Mouse (Mus musculus) embryonic facial prominence, embryonic 10.5 days (tissue): ENCODE measurements at regions not wholly inside any gene's neighbourhood (a gene's known extent, or its start where the extent isn't known, plus 50 kb on each side); places are given as distances from the start of the nearest gene placed in this dataset.

Experiments used
- DNase-seq: peaks from one replicate; pipeline ENCODE4 v3.0.0-alpha.2; 2017; ENCODE audit warnings: low spot score
- H3K27ac ChIP-seq: fragments of 300-500 bp; sonication (generic); replicated peaks from 2 replicates; pipeline ENCODE4 v1.5.1; 2016; ENCODE audit warnings: mild to moderate bottlenecking
- H3K27me3 ChIP-seq: fragments of 300-500 bp; sonication (generic); replicated peaks from 2 replicates; pipeline ENCODE4 v1.6.1; 2016; ENCODE audit warnings: low read depth, mild to moderate bottlenecking; ENCODE audit not compliant: poor library complexity, severe bottlenecking
- H3K36me3 ChIP-seq: fragments of 300-500 bp; sonication (generic); replicated peaks from 2 replicates; pipeline ENCODE4 v1.6.1; 2016; ENCODE audit warnings: mild to moderate bottlenecking, moderate library complexity
- H3K4me1 ChIP-seq: fragments of 300-500 bp; sonication (generic); 2 replicates; pipeline ENCODE4 v1.6.1; 2016
- H3K4me3 ChIP-seq: fragments of 300-500 bp; sonication (generic); 2 replicates; pipeline ENCODE4 v1.5.1; 2016; ENCODE audit warnings: mild to moderate bottlenecking, moderate library complexity
- H3K9me3 ChIP-seq: fragments of 300-500 bp; sonication (generic); 2 replicates; pipeline ENCODE4 v1.6.1; 2016; ENCODE audit warnings: mild to moderate bottlenecking
- WGBS: fragments of 180-500 bp; shearing (Covaris S2); methylation state at CpG from one replicate; pipeline ENCODE4 v1.1.7; 2016; 5-methylcytosine and 5-hydroxymethylcytosine counted together

DNA sequence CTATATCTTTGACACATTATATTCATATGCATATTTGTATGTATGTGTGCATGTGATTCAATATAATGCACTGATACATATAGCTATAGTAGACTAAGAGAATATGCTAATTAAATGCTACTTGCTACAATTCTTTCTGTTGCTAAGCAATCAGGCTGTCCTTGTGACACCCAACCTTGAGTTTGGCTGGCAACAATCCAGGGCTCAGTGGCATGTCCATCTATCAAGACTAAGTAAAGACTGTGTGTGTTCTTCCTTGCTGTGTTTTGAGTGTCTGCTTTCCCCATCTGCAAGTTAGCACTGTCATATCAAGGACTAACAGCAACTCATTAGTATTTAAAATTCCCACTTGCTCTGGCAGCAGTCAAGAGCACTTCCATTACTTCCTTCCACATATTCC lies 301.2 kb upstream of the Chl1 start:
- Histone ChIP-seq H3K9me3 (no peaks in the 10 kb centered on the region), H3K4me3 (no peak overlapping the region), H3K4me1 (peaks cover 10% of the 10 kb centered on the region), H3K27me3 (no peaks in the 10 kb centered on the region), H3K36me3 (no peaks in the 10 kb centered on the region), H3K27ac (no peak overlapping the region)
- no peak for DNase-seq

DNA sequence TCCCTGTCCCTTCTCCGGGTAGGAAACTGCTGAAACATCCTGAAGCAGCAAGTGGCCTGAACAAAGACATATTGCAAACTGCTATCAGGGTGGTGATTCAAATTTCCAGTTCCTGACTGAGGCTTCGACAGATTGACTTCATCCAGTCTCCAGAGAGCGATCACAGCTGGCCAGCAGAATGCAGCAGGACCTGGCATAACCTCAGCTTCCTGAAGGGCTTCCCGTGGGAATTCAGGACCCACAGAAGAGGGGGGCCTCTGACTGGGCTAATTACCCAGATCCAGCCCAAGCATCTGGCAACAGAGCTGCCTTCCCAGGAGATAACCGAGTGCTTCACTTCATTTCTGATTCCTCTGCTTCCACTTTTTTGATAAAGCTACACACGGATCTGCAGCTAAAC lies 297.2 kb upstream of the Chl1 start:
- DNase-seq: peak; percentile 63

DNA sequence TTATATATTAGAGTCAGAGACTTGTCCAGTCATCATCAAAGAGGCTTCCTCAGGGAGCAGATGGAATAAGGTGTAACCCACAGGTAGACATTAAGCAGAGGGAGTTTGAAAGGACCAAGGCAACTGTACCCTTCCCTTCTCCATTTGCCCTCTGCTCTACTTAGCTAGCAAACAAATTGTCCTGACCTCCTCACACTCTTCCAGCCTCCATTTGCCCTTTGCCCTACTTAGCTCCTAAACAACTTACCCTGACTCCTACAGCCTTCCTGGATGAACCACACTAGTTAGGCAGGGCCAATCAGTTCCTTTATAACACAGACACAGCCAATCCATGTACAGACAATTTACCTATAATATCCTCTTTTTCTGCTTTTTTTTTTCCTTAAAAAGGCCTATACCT lies 273.5 kb upstream of the Chl1 start:
- H3K36me3 ChIP-seq: no peaks in the 10 kb centered on the region
- no peaks in the 10 kb centered on the region for H3K4me1 ChIP-seq
- DNase-seq: no peak
- H3K27ac ChIP-seq: no peak overlapping the region
- no peaks in the 10 kb centered on the region for H3K27me3 ChIP-seq
- H3K4me3 ChIP-seq: no peak overlapping the region
- H3K9me3 ChIP-seq: no peaks in the 10 kb centered on the region

More for the DNA sequence above, 297.2 kb upstream of the Chl1 start:
- Histone ChIP-seq H3K4me3 (no peak overlapping the region), H3K4me1 (peaks cover 10% of the 10 kb centered on the region), H3K27me3 (no peaks in the 10 kb centered on the region), H3K27ac (no peak overlapping the region), H3K36me3 (no peaks in the 10 kb centered on the region), H3K9me3 (no peaks in the 10 kb centered on the region)
- 48% methylated on average over 6 of the region's 6 CpGs for WGBS

DNA sequence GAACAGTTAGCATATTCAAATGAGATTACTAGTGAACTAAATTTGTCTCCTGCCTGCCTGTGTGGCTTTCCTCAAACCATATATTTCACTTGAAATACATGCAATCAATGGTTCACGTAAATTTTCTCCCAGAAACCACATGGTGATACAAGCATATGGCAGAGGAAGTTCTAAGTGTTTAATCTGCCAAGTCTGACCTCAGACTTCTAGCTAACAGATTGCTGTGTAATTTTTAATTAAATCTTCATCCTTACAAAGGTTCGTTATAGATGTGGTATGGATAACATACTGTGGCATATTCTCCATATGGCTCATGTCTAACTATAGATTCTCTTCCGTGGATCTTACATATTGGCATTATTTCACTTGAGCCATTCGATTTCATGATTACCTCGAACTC lies 241.4 kb upstream of the Chl1 start:
- Histone ChIP-seq H3K4me1 (no peaks in the 10 kb centered on the region), H3K36me3 (no peaks in the 10 kb centered on the region), H3K27ac (no peak overlapping the region), H3K4me3 (no peak overlapping the region), H3K27me3 (no peaks in the 10 kb centered on the region), H3K9me3 (no peaks in the 10 kb centered on the region)
- 90% methylated on average over 5 of the region's 5 CpGs for WGBS
- DNase-seq: no peak

DNA sequence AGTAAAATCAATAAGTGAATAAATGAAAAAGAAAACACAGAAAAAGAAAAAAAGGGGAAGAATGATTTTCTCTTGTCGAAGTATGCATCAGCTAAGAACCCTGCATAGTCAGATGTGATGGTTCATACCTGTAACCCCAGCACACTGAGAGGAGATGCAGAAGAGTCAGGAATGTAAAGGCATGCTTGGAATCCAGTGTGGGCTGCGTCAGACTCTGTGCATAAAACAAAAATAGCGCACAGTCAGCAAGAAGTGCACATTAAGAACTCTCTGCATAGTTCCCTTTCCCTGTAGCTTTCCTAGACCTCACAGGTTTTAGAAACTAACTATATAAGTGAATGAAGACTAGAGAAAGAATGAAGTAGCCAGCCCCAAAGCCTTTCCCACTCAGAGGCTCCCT lies 238.2 kb upstream of the Chl1 start:
- no peak for DNase-seq
- Histone ChIP-seq H3K9me3 (no peaks in the 10 kb centered on the region), H3K4me1 (no peaks in the 10 kb centered on the region), H3K4me3 (no peak overlapping the region), H3K27ac (no peak overlapping the region), H3K36me3 (no peaks in the 10 kb centered on the region), H3K27me3 (no peaks in the 10 kb centered on the region)
- 82% methylated on average over 3 of the region's 3 CpGs for WGBS

DNA sequence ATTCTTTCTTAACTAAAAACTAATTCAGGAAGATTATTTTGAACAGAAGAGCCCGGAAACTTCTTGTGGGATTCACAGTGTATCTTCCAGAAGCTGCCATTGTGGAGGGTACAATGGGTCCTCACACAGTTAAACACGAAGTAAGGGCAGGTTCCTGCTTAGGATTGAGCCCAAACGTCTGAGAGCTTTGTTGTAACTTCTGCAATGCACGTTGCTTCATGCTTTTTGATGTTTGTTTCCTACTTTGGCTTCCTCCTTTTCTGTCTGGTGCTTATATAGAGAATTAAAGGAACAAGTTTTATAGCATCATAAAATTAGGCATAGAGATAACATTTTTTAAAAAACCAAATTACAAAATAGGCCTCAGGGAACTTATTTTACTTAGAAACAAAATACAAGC lies 235.3 kb upstream of the Chl1 start:
- Histone ChIP-seq H3K4me3 (no peak overlapping the region), H3K27ac (no peak overlapping the region), H3K9me3 (no peaks in the 10 kb centered on the region), H3K4me1 (no peaks in the 10 kb centered on the region), H3K27me3 (no peaks in the 10 kb centered on the region), H3K36me3 (no peaks in the 10 kb centered on the region)
- WGBS: 70% methylated on average over 4 of the region's 4 CpGs
- no peak for DNase-seq

DNA sequence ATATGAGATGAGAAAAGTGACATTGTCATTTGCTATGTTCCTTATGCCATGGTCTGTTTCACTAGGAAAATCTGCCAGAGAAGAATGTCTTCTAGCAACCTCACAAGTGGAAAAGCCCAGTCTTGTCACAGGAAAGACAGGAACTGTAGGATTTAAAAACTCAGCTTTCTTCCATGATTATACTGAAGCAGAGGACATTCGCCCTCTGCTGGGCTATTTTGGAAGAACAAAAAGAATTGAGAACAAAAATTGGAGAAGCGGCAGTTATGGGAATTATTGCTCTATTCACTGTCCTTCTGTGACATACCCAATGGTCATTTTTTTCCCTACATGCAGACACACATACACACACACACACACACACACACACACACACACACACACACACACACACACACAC lies 234.9 kb upstream of the Chl1 start:
- Histone ChIP-seq H3K36me3 (no peaks in the 10 kb centered on the region), H3K27ac (no peak overlapping the region), H3K9me3 (no peaks in the 10 kb centered on the region), H3K27me3 (no peaks in the 10 kb centered on the region), H3K4me1 (no peaks in the 10 kb centered on the region), H3K4me3 (no peak overlapping the region)
- WGBS: 31% methylated on average over 2 of the region's 2 CpGs
- no peak for DNase-seq

DNA sequence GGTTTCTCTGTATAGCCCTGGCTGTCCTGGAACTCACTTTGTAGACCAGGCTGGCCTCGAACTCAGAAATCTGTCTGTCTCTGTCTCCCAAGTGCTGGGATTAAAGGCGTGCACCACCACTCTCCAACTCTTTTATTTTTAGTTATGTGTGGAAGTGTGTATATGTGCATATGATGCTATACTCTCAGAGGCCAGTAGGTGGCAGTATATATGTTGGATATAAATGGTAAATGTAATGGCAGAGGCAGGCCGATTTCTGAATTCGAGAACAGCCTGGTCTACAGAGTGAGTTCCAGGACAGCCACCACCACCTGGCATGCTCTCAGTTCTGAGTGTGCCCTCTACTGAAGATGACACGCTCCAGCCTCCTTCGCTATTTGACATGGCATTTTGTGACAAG lies 214.4 kb upstream of the Chl1 start:
- Histone ChIP-seq H3K4me1 (no peaks in the 10 kb centered on the region), H3K4me3 (no peak overlapping the region), H3K9me3 (no peaks in the 10 kb centered on the region), H3K27ac (no peak overlapping the region), H3K36me3 (no peaks in the 10 kb centered on the region), H3K27me3 (no peaks in the 10 kb centered on the region)
- no peak for DNase-seq
- 84% methylated on average over 6 of the region's 6 CpGs for WGBS

DNA sequence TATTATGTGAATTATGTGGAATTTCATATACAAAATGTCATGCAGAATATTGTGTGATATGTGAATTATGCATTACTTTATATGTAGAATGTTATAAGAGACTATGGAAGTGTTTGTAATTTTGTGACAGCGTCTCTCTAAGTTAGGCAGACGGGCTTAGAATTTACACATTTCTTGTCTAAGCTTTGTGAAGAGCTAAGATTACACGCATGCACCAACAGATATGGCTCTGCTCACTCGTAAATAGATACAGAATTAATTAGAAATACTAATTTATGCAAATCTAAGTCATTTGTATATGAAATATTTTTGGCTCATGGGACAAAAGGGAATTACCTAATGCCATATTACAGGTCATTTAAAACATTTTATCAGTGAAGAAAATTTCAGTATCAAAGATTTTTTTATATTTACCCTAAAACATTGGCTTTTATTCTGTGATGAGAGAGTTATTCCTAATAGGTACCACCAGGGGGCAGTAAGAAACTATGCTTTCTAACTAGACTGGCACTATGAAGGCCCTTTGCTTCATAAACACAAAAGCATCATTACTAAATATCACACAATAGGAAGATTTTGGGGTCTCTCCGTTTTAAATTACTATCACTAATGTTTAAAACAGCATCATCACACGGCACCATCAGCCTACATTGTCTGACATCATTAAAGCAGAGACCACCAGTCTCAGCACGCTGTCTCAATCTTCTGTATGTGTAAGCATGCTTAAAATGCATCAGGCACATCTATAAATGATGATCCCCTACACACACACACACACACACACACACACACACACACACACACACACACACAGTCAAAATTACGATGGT lies 203.8 kb upstream of the Chl1 start:
- H3K4me1 ChIP-seq: no peaks in the 10 kb centered on the region
- 54% methylated on average over 8 of the region's 8 CpGs for WGBS

DNA sequence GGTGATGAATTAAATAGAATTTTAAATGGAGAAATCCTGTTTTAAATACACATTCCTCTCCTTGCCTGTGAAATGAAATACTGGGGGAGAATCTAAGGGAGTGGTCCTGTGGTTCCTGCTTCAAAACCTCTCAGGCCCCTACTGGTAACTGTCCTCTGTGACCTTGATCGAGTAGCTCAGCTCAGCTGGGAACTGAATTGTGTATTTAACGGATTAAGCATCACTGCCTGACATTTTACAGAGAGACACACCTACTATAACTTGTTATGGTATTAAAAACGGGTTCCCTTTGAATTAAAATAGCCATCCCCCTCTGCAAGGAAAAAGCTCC lies 203.2 kb upstream of the Chl1 start:
- WGBS: 35% methylated on average over 3 of the region's 3 CpGs
- Histone ChIP-seq H3K36me3 (no peaks in the 10 kb centered on the region), H3K4me1 (no peaks in the 10 kb centered on the region), H3K4me3 (no peak overlapping the region), H3K27ac (no peak overlapping the region), H3K27me3 (no peaks in the 10 kb centered on the region), H3K9me3 (no peaks in the 10 kb centered on the region)
- no peak for DNase-seq

More for the DNA sequence above, 203.8 kb upstream of the Chl1 start:
- H3K9me3 ChIP-seq: no peaks in the 10 kb centered on the region
- H3K27me3 ChIP-seq: no peaks in the 10 kb centered on the region
- H3K4me3 ChIP-seq: no peak overlapping the region
- no peak for DNase-seq
- H3K27ac ChIP-seq: no peak overlapping the region
- no peaks in the 10 kb centered on the region for H3K36me3 ChIP-seq

DNA sequence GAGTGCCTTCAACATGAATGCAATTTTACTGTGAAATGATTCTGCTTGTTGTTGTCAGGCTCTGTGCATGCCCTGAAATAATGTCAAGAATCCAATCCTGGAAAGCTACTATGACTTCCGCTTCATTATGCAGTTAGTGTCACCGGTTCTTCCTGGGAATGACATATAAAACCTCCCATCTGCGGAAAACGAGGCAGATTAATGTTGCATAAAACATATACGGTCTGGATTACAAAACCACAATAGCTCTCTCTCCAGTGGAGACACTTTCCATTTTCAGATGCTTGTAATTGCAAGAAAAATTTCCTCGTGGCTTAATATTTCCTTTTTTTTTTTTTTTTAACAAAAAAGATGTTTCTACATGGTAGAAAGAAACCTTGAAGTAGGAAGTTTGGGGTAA lies 198.2 kb upstream of the Chl1 start:
- peaks cover 6% of the 10 kb centered on the region; the same call in 1 of the 2 replicates for H3K4me1 ChIP-seq
- H3K9me3 ChIP-seq: no peaks in the 10 kb centered on the region
- WGBS: 85% methylated on average over 6 of the region's 6 CpGs
- no peak for DNase-seq
- no peaks in the 10 kb centered on the region for H3K36me3 ChIP-seq
- no peak overlapping the region for H3K27ac ChIP-seq
- no peaks in the 10 kb centered on the region for H3K27me3 ChIP-seq
- H3K4me3 ChIP-seq: no peak overlapping the region

DNA sequence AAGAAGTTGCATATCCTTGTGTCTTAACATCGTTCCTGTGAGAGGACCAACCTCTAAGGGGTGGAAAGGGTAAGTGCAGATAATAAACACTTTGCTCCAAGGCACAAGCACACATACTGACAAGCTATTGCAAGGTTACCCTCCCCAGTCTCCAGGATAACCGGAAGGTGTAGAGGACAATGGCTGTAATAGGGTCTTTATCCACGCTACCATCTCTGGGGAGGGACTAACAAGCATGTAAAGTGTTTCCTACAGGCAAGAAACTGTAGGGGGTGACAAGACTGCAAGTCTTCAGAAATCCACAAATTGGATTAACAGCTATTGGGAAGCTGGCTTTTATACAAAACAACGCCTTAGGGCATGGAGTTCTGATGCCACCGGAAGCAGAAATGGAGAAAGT lies 197.5 kb upstream of the Chl1 start:
- DNase-seq: no peak
- WGBS: 37% methylated on average over 5 of the region's 5 CpGs
- Histone ChIP-seq H3K4me1 (peaks cover 14% of the 10 kb centered on the region), H3K9me3 (no peaks in the 10 kb centered on the region), H3K27me3 (no peaks in the 10 kb centered on the region), H3K27ac (no peak overlapping the region), H3K36me3 (no peaks in the 10 kb centered on the region), H3K4me3 (no peak overlapping the region)

DNA sequence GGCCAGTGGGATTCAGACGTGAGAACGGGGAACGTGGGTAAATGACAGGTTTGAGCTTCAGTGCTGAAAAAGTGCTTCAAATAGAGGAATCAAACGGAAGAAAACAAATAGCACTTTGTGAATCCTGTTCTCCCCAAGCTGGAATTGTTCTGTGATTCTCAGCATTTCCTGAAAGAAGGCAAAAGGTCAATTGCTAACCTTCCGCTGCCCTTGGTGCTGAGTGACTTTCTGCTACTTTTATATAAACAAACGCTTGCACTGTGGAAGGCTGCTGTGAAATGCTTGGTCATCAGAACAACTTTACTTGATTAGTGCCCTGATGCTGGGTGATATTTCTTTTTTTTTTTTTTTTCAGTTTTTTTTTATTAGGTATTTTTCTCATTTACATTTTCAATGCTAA lies 192.3 kb upstream of the Chl1 start:
- 13% methylated on average over 6 of the region's 6 CpGs for WGBS
- H3K4me1 ChIP-seq: peaks cover 22% of the 10 kb centered on the region
- H3K36me3 ChIP-seq: no peaks in the 10 kb centered on the region
- DNase-seq: peak; percentile 32
- H3K27me3 ChIP-seq: no peaks in the 10 kb centered on the region
- H3K27ac ChIP-seq: no peak overlapping the region
- H3K9me3 ChIP-seq: no peaks in the 10 kb centered on the region
- H3K4me3 ChIP-seq: no peak overlapping the region
